Mouse (Mus musculus): Measurements from ENCODE around the gene Fn1. TPM values are rescaled to one million over a fixed set of nuclear protein-coding genes. Genes with fewer than 3 reads are reported as not detected.

The Fn1 gene
- polyA plus RNA-seq, 1 experiment from 2014 or later, result 233 TPM

DNA sequence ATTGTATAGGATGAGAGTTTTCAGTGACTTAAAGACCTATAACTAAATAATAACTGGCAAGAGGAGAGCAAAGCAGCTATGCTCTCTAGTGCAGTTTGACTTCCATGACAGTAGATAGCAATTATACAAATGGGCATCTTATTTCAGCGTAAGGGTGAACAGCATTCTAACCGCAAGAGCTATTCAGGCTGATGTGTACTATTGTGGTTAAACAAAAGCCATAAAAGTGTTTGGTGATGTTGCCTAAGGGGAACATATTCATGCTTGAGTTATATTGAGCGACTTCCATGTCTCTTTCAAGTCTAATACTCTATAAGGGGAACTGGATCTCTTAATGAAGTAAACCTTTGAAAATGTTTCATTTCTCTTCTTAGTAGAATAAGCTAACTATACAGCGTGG lies 21.3 kb upstream of the Fn1 start:
- Histone ChIP-seq H3K4me1 (peaks cover 8% of the 10 kb centered on the region), H3K4me3 (no peak overlapping the region), H3K36me3 (no peaks in the 10 kb centered on the region), H3K9ac (no peak overlapping the region), H3K4me2 (replicated peaks) (no peak overlapping the region), H3K9me3 (no peaks in the 10 kb centered on the region), H3K27ac (no peak overlapping the region), H3K27me3 (no peaks in the 10 kb centered on the region)
- 83% methylated on average over 4 of the region's 4 CpGs for WGBS
- ATAC-seq (ENCODE audit: insufficient number of reproducible peaks, insufficient read depth, low FRiP score, low TSS enrichment), result no peak

DNA sequence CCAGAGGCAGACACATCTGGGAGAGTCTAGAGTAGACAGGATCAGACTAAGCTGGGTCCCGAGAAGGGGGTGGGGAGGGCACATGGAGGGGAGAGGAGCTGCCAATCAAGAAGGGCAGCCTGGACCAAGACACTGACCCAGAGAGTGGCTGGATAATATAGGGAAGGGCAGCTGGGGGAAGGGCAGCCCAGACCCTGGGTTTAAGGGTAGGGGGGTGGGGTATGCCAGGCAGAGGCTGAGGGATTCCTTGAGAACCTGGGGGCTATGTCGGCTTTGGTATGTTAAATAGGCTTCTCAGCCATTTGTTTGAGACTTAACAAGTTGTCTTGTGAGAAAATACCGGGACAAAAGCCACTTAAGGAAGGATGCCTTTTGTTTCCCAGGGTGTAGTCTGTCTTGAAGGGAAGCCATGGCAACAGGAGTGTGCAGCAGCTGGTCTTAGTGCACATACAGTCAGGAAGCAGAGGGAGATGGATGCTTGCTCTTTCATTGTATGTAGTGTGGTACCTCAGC lies 20.5 kb upstream of the Fn1 start:
- Histone ChIP-seq H3K27ac (no peak overlapping the region), H3K4me1 (peaks cover 8% of the 10 kb centered on the region), H3K9ac (no peak overlapping the region), H3K27me3 (no peaks in the 10 kb centered on the region), H3K9me3 (no peaks in the 10 kb centered on the region), H3K4me2 (replicated peaks) (no peak overlapping the region), H3K36me3 (no peaks in the 10 kb centered on the region), H3K4me3 (no peak overlapping the region)
- 6% methylated on average over 3 of the region's 3 CpGs for WGBS
- no peak for ATAC-seq (ENCODE audit: insufficient number of reproducible peaks, insufficient read depth, low FRiP score, low TSS enrichment)

DNA sequence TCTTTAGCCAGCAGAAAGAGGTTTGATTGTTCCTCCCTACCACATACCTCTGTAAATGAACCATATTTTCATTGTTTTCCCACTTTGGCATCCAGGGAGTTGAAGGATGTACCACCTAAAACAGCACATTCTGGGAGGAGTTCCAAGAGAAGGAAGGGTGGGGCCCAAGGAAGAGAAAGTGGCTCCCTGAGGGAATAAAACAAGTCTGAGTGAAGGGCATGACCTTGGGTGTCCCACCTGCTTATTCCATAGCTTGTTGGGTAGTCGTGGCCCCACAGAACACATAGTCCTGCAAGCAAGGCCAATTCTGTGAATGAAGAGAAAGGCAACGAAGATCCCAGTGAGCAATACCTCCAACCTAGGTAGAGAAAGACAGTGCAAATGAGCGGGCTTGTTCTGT lies 19.3 kb upstream of the Fn1 start:
- Histone ChIP-seq H3K4me2 (replicated peaks) (no peak overlapping the region), H3K9ac (no peak overlapping the region), H3K4me1 (peaks cover 8% of the 10 kb centered on the region), H3K27ac (no peak overlapping the region), H3K9me3 (no peaks in the 10 kb centered on the region), H3K4me3 (no peak overlapping the region), H3K27me3 (no peaks in the 10 kb centered on the region), H3K36me3 (no peaks in the 10 kb centered on the region)
- ATAC-seq (ENCODE audit: insufficient number of reproducible peaks, insufficient read depth, low FRiP score, low TSS enrichment), result no peak
- WGBS, result 91% methylated on average over 3 of the region's 3 CpGs

DNA sequence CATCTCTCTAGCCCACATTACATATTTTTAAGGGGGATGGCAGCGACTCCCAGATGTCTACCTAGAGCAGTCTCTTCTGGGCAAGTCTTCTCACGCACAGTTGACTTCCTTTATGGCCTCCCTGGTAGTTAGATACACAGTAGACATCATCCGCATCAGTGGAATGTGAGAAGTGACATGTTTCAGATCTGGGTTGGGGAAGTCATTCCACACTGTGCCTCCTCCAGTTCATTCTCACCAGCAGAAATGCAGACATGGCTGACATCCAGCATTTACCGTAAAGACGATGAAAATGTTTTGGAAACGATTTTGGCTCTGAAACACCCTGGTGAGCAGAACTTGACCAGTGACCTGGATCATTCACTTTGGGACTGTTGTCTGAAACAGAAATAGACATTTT lies 10.2 kb upstream of the Fn1 start:
- H3K9me3 ChIP-seq, result no peaks in the 10 kb centered on the region
- H3K36me3 ChIP-seq, result no peaks in the 10 kb centered on the region
- no peak overlapping the region for H3K4me2 ChIP-seq (replicated peaks)
- H3K27ac ChIP-seq, result no peak overlapping the region
- 92% methylated on average over 6 of the region's 6 CpGs for WGBS
- no peaks in the 10 kb centered on the region for H3K4me1 ChIP-seq
- H3K9ac ChIP-seq, result no peak overlapping the region
- H3K27me3 ChIP-seq, result no peaks in the 10 kb centered on the region
- ATAC-seq (ENCODE audit: insufficient number of reproducible peaks, insufficient read depth, low FRiP score, low TSS enrichment), result no peak
- H3K4me3 ChIP-seq, result no peak overlapping the region

DNA sequence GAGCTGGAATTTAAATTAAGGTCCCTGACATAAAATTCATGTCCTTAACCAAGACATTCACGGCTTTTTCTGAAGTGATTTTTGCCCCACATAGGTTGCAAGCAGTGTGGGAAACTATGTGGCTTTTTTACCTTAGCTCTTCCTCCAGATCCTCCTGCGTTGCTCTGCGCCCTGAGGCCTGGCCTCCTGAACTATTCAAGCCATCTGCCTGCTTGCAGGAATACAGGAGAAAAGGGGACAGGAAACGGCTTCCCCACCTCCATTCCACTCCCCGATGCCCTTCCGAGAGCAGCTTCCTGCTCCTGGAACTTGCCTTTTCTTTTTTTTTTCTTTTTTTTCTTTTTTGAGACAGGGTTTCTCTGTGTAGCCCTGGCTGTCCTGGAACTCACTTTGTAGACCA lies 5.6 kb upstream of the Fn1 start:
- H3K36me3 ChIP-seq, result no peaks in the 10 kb centered on the region
- H3K4me3 ChIP-seq, result no peak overlapping the region
- no peak overlapping the region for H3K9ac ChIP-seq
- no peak for ATAC-seq (ENCODE audit: insufficient number of reproducible peaks, insufficient read depth, low FRiP score, low TSS enrichment)
- no peaks in the 10 kb centered on the region for H3K9me3 ChIP-seq
- H3K4me2 ChIP-seq (replicated peaks), result no peak overlapping the region
- no peaks in the 10 kb centered on the region for H3K4me1 ChIP-seq
- no peak overlapping the region for H3K27ac ChIP-seq
- H3K27me3 ChIP-seq, result no peaks in the 10 kb centered on the region
- WGBS, result 48% methylated on average over 6 of the region's 6 CpGs

DNA sequence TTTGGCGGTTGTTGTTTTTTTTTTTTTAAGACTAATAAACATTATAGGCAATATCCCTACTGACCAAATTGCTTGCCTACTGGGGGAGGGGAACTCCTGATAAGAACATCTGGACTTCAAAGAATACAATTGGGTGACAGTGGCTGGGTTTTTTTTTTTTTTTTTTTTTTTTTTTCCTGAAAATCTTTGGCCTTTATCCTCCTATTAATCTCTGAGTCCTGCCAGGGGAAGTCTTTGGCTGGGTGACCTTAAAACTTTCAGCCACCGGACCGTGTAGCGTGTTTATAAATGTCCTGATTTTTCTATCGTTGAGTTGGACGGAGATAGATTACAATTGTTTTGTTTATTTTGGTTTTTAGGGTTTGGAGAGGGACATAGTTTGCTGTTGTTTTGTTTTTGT lies 3.3 kb upstream of the Fn1 start:
- Histone ChIP-seq H3K36me3 (no peaks in the 10 kb centered on the region), H3K9me3 (no peaks in the 10 kb centered on the region), H3K27me3 (no peaks in the 10 kb centered on the region), H3K4me3 (no peak overlapping the region), H3K4me2 (replicated peaks) (no peak overlapping the region), H3K9ac (no peak overlapping the region), H3K27ac (no peak overlapping the region), H3K4me1 (no peaks in the 10 kb centered on the region)
- ATAC-seq (ENCODE audit: insufficient number of reproducible peaks, insufficient read depth, low FRiP score, low TSS enrichment), result no peak
- 74% methylated on average over 6 of the region's 6 CpGs for WGBS

DNA sequence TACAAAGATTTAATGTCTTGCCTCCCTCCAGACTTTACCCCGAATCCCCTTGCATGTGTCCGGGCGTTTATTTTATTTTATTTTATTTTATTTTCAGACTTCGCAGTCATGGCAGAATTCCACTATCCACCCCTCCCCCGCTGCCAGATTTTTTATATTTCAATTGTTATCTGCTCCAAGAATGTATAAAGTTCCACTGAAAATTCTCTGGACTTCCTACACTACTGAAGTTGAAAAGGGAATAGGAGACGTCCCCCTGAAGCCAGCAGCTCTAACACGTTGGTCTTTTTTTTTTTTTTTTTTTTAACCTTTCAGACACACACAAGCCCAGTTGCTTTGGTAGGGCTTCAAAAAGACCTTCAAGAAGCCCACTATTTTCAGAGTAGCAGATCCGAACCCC lies 1.2 kb upstream of the Fn1 start:
- ATAC-seq (ENCODE audit: insufficient number of reproducible peaks, insufficient read depth, low FRiP score, low TSS enrichment), result no peak
- WGBS, result 13% methylated on average over 8 of the region's 8 CpGs
- Histone ChIP-seq H3K4me1 (peaks cover 14% of the 10 kb centered on the region), H3K9ac (peak overlapping the region; percentile 89), H3K27me3 (no peaks in the 10 kb centered on the region), H3K4me3 (peak overlapping the region; percentile 83), H3K4me2 (replicated peaks) (peak overlapping the region; percentile 86), H3K36me3 (peaks cover 13% of the 10 kb centered on the region), H3K27ac (peak overlapping the region; percentile 99), H3K9me3 (no peaks in the 10 kb centered on the region)

DNA sequence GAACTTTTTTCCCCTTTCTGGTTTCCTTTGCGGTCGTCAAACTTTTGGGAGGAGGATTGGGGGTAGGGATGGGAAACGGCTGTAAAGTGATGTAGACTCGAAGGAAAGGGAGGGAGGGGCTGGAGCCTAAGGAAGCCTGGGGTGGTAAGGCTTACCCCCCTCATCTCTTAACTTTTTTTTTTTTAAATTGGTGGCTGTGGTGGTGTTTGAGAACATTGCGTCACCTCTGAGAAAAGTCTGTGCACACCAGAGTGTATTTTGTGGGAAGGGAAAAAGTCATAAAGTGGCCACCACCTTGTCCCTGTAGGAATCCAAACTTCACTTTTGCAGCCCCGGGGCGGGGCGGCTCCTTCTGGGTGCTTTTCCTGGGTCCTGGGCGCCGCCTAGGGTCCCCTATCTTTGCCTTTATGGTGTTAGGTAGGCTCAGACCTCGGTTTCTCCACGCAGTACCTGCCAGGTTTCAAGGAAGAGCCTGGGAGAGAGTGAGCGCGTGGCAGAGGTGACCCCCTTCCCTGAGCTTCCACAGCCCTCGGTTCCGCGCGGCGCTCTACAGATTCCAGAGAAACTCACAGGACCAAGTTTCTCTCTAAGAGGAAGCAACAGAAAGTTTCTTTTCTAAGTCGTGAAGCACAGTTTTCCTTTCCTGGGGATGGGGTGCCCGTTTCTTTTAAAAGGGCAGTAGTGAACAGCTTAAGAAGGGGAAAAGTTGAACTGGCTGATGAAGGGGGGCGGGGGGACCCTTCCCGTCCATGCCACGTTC lies 580 bp upstream of the Fn1 start:
- Histone ChIP-seq H3K9ac (peak overlapping the region; percentile 89), H3K27ac (peak overlapping the region; percentile 99), H3K36me3 (peaks cover 18% of the 10 kb centered on the region), H3K4me3 (peak overlapping the region; percentile 83), H3K4me1 (peaks cover 14% of the 10 kb centered on the region), H3K27me3 (no peaks in the 10 kb centered on the region), H3K4me2 (replicated peaks) (peak overlapping the region; percentile 86), H3K9me3 (no peaks in the 10 kb centered on the region)
- 1% methylated on average over 23 of the region's 24 CpGs for WGBS
- ATAC-seq (ENCODE audit: insufficient number of reproducible peaks, insufficient read depth, low FRiP score, low TSS enrichment), result 0 out of 2 replicates have a peak, but pooled peaks have one; percentile 7

DNA sequence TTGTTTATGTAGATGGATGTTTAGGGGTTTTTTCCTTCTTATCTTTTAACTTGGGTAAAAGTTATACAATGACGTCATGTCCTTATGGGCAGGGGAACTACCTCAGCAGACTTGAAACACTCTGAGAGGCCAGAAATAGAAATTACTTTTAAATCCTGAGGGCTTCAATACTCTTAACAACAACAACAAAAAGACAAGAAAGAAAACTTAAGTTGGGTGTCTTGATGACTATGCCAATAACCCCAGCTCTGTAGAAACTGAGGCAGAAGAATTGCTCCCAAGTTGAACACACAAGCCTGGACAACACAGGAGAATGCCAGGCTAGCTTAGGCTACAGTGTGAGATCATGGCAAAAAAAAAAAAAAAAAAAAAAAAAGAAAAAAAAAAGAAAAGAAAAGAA lies 1.2 kb downstream of the Fn1 start:
- WGBS, result 20% methylated on average over 1 of the region's 1 CpGs
- no peaks in the 10 kb centered on the region for H3K9me3 ChIP-seq
- H3K27me3 ChIP-seq, result no peaks in the 10 kb centered on the region
- H3K4me2 ChIP-seq (replicated peaks), result peak overlapping the region; percentile 86
- H3K4me1 ChIP-seq, result peaks cover 23% of the 10 kb centered on the region
- H3K27ac ChIP-seq, result 0 out of 2 replicates have a peak overlapping the region, but pooled peaks have one; percentile 56
- H3K9ac ChIP-seq, result peak overlapping the region; percentile 36
- peak overlapping the region; percentile 83 for H3K4me3 ChIP-seq
- H3K36me3 ChIP-seq, result peaks cover 34% of the 10 kb centered on the region
- no peak for ATAC-seq (ENCODE audit: insufficient number of reproducible peaks, insufficient read depth, low FRiP score, low TSS enrichment)

DNA sequence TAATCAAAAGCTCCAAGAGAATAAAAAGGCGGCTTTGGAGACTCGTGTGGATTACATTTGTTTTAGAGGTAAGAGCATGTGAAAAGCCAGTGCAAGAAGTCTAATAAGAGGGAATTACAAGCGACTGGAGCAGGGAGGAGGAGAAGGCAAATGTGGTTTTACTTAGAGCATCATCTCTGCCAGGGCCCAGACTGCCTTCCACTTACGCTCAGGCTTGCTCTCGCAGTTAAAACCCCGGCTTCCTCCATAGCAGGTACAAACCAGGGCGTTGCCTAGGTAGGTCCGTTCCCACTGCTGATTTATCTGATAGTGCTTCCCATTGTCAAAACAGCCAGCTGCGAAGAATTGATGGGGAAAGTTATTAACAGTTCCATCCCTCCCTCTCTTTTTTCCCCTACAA lies 1.7 kb downstream of the Fn1 start:
- Histone ChIP-seq H3K4me2 (replicated peaks) (peak overlapping the region; percentile 86), H3K9me3 (no peaks in the 10 kb centered on the region), H3K27me3 (no peaks in the 10 kb centered on the region), H3K4me3 (peak overlapping the region; percentile 83), H3K4me1 (peaks cover 23% of the 10 kb centered on the region), H3K9ac (peak overlapping the region; percentile 36), H3K36me3 (peaks cover 37% of the 10 kb centered on the region), H3K27ac (peak overlapping the region; percentile 56; the same call in 1 of the 2 replicates)
- 11% methylated on average over 9 of the region's 9 CpGs for WGBS
- ATAC-seq (ENCODE audit: insufficient number of reproducible peaks, insufficient read depth, low FRiP score, low TSS enrichment), result no peak

DNA sequence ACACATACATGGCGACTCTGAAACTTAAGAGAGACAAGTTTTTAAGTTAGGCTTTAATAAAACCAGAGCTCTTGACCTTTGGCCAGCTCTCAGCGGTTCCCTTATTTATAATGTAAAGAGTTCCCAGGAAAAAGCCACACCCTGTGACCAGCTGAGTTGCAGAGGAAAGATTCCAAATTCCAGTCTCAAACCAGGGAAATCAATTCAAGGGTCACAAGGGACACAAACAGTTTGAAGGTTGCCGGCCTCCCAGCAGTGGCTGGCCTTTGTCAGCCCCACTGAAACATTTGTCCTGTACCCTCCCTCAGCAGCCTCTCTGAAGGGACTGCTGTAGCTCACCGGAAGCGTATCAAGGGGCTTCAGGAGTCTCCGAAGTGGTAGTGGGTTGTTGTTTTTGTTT lies 2.3 kb downstream of the Fn1 start:
- Histone ChIP-seq H3K9ac (peak overlapping the region; percentile 36), H3K4me2 (replicated peaks) (peak overlapping the region; percentile 86), H3K4me3 (peak overlapping the region; percentile 83), H3K36me3 (peaks cover 43% of the 10 kb centered on the region), H3K27ac (no peak overlapping the region), H3K9me3 (no peaks in the 10 kb centered on the region), H3K4me1 (peaks cover 23% of the 10 kb centered on the region), H3K27me3 (no peaks in the 10 kb centered on the region)
- ATAC-seq (ENCODE audit: insufficient number of reproducible peaks, insufficient read depth, low FRiP score, low TSS enrichment), result no peak
- 24% methylated on average over 6 of the region's 6 CpGs for WGBS

DNA sequence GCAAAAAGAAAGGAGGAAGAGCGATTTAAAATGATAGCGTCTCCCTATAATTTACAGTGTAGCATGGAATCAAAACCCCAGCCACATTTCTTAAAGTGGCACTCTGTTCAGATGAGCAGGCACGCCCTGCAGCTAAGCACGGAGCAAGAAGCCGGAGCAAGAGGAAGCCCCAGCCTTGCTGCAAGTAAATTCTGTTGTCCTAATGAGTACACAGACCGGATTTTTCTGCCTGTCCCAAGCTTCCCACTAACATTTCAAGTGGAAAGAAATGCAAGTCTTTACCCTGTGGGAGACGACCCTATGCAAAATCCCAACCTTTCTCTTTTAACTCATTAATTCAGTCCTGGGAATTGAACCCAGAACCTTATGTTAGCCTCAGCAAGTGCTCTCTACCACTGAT lies 4.8 kb downstream of the Fn1 start:
- Histone ChIP-seq H3K27ac (no peak overlapping the region), H3K36me3 (peaks cover 67% of the 10 kb centered on the region), H3K9ac (no peak overlapping the region), H3K4me3 (no peak overlapping the region), H3K4me2 (replicated peaks) (no peak overlapping the region), H3K9me3 (no peaks in the 10 kb centered on the region), H3K27me3 (no peaks in the 10 kb centered on the region), H3K4me1 (peaks cover 23% of the 10 kb centered on the region)
- no peak for ATAC-seq (ENCODE audit: insufficient number of reproducible peaks, insufficient read depth, low FRiP score, low TSS enrichment)
- 85% methylated on average over 7 of the region's 7 CpGs for WGBS
